Mouse (Mus musculus) hindbrain, postnatal 0 days (tissue): ENCODE data around the gene Arhgef10l. TPM values are rescaled to one million over a fixed set of nuclear protein-coding genes. Genes with fewer than 3 reads are reported as not detected.
A peak's percentile ranks its signal among the peaks of the same experiment; 100 is the strongest.

Source experiments
- ATAC-seq: fragments of 200-750 bp; cut with Nextera tagmentation; 2 replicates; pipeline ENCODE4 v1.8.0; 2017; ENCODE audit warnings: mild to moderate bottlenecking, moderate TSS enrichment, moderate library complexity
- DNase-seq: peaks from one replicate; pipeline ENCODE4 v3.0.0-alpha.2; 2015; ENCODE audit warnings: low spot score
- H3K27ac ChIP-seq: fragments of 300-500 bp; sonication (generic); 2 replicates; pipeline ENCODE4 v1.5.1; 2014; ENCODE audit warnings: mild to moderate bottlenecking
- H3K27me3 ChIP-seq: fragments of 300-500 bp; sonication (generic); 2 replicates; pipeline ENCODE4 v1.6.1; 2014; ENCODE audit warnings: low read length, mixed read lengths; ENCODE audit not compliant: insufficient read depth
- H3K36me3 ChIP-seq: fragments of 300-500 bp; sonication (generic); 2 replicates; pipeline ENCODE4 v1.6.1; 2014; ENCODE audit warnings: low read length, mixed read lengths; ENCODE audit not compliant: insufficient read depth
- H3K4me1 ChIP-seq: fragments of 300-500 bp; sonication (generic); 2 replicates; pipeline ENCODE4 v1.6.1; 2014; ENCODE audit warnings: antibody characterized with exemption, low read length, mixed read lengths; ENCODE audit not compliant: insufficient read depth
- H3K4me2 ChIP-seq: fragments of 300-500 bp; sonication (generic); 2 replicates; pipeline ENCODE4 v1.6.1; 2014; ENCODE audit warnings: low read depth, mild to moderate bottlenecking, low read length, moderate library complexity, mixed read lengths
- H3K4me3 ChIP-seq: fragments of 300-500 bp; sonication (generic); 2 replicates; pipeline ENCODE4 v1.5.1; 2014; ENCODE audit warnings: low read length
- H3K9ac ChIP-seq: fragments of 300-500 bp; sonication (generic); replicated peaks from 2 replicates; pipeline ENCODE4 v1.6.1; 2014; ENCODE audit warnings: mild to moderate bottlenecking, low read length, moderate library complexity, mixed read lengths
- H3K9me3 ChIP-seq: fragments of 300-500 bp; sonication (generic); 2 replicates; pipeline ENCODE4 v1.6.1; 2016; ENCODE audit warnings: low read length, mixed read lengths
- CTCF ChIP-seq: IDR thresholded peaks from 2 replicates; pipeline ENCODE4 v1.5.1; 2016; ENCODE audit warnings: antibody characterized with exemption, control low read depth, low read depth
- WGBS: fragments of 180-500 bp; shearing (Covaris S2); extraction: QIAGEN DNeasy Blood & Tissue Kit; methylation state at CpG from one replicate; pipeline ENCODE4 v1.1.7; 2014; 5-methylcytosine and 5-hydroxymethylcytosine counted together
- polyA plus RNA-seq: library from polyadenylated mRNA; unstranded; fragments of >200 nt; fragmentation: Nextera tagmentation; extraction: Ambion mirVana; gene quantifications from 2 replicates; pipeline ENCODE4 v1.2.1, GENCODE M21; 2015
- total RNA-seq: library from RNA; depleted of rRNA; stranded (reverse); fragments of >200 nt; gene quantifications from 2 replicates; pipeline ENCODE4 v1.2.3, GENCODE M21; 2014

The Arhgef10l gene
- total and polyA plus RNA-seq, 2 experiments from 2014 or later = 22.5 to 79.2 TPM

GRCm38 (mm10) chr4:140642378-140642777 lies 23.4 kb downstream of the Arhgef10l start:
- H3K4me2 ChIP-seq = no peak overlapping the region
- H3K27me3 ChIP-seq = no peaks in the 10 kb centered on the region
- H3K9me3 ChIP-seq = no peaks in the 10 kb centered on the region
- no peak overlapping the region for H3K9ac ChIP-seq
- TF ChIP-seq CTCF = no peak
- peaks cover 23% of the 10 kb centered on the region for H3K4me1 ChIP-seq
- no peaks in the 10 kb centered on the region for H3K36me3 ChIP-seq
- H3K27ac ChIP-seq = peak overlapping the region; percentile 56; the same call in 1 of the 2 replicates
- 87% methylated on average over 4 of the region's 4 CpGs for WGBS
- H3K4me3 ChIP-seq = no peak overlapping the region
- ATAC-seq (no peak), DNase-seq (no peak)

- Histone ChIP-seq H3K27me3 (no peaks in the 10 kb centered on the region), H3K9me3 (no peaks in the 10 kb centered on the region), H3K4me3 (no peak overlapping the region), H3K9ac (no peak overlapping the region), H3K4me2 (no peak overlapping the region), H3K36me3 (no peaks in the 10 kb centered on the region), H3K27ac (peak overlapping the region; percentile 56; the same call in 1 of the 2 replicates), H3K4me1 (peaks cover 17% of the 10 kb centered on the region)
- 32% methylated on average over 5 of the region's 5 CpGs for WGBS
- TF ChIP-seq CTCF = no peak
- ATAC-seq = peak; percentile 53; the same call in 1 of the 2 replicates
- peak; percentile 68 for DNase-seq
Observed at GRCm38 (mm10) chr4:140641414-140641918, 24.3 kb downstream of the Arhgef10l start.

DNA sequence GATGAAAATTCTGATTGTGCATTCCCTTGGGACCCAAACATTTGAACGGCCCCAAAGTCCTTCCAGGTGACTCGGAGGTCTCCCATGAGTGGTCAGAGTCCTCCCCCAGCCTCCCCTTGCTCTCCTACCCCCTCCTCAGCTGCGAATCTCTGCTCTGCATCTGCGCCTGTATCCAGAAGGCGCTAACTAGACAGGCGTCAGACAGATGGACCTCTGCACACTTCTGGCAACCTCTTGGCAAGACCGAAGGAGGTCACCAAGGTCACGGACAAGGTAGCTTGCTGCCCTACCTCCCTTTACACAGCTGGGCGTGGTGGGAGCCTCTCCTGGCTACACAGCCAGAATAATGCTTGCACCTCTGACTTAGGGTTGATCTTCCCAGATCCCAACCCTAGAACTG lies 25.1 kb downstream of the Arhgef10l start:
- ATAC-seq = no peak
- H3K27ac ChIP-seq = peak overlapping the region; percentile 56; the same call in 1 of the 2 replicates
- H3K9me3 ChIP-seq = no peaks in the 10 kb centered on the region
- 78% methylated on average over 9 of the region's 9 CpGs for WGBS
- H3K4me3 ChIP-seq = no peak overlapping the region
- H3K4me1 ChIP-seq = peaks cover 10% of the 10 kb centered on the region
- TF ChIP-seq CTCF = no peak
- no peak for DNase-seq
- no peaks in the 10 kb centered on the region for H3K27me3 ChIP-seq
- no peak overlapping the region for H3K4me2 ChIP-seq
- H3K36me3 ChIP-seq = no peaks in the 10 kb centered on the region
- no peak overlapping the region for H3K9ac ChIP-seq

DNA sequence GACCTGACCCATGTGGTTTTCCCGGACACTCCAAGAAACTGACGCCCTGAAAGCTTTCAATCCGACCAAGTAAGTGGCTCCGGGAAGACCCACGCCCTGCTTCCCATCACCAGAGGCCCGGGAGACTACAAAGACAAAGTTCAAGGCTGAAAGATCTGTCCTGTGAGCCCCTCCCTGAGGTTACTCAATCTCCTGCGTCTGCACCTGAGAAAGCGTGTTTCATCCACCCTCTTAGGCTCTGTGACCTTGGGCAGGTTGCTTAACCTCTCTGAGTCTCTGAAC lies 25.6 kb downstream of the Arhgef10l start:
- H3K4me1 ChIP-seq = peaks cover 6% of the 10 kb centered on the region
- no peaks in the 10 kb centered on the region for H3K36me3 ChIP-seq
- H3K27ac ChIP-seq = 0 out of 2 replicates have a peak overlapping the region, but pooled peaks have one; percentile 56
- ATAC-seq (no peak), DNase-seq (no peak)
- no peaks in the 10 kb centered on the region for H3K27me3 ChIP-seq
- H3K4me3 ChIP-seq = no peak overlapping the region
- no peak overlapping the region for H3K4me2 ChIP-seq
- TF ChIP-seq CTCF = no peak
- WGBS = 84% methylated on average over 8 of the region's 8 CpGs
- no peaks in the 10 kb centered on the region for H3K9me3 ChIP-seq
- H3K9ac ChIP-seq = no peak overlapping the region

- no peak for TF ChIP-seq CTCF
- Histone ChIP-seq H3K36me3 (no peaks in the 10 kb centered on the region), H3K27ac (no peak overlapping the region), H3K4me3 (no peak overlapping the region), H3K4me1 (0 out of 2 replicates have a peak, but pooled peaks cover 4% of the 10 kb centered on the region), H3K4me2 (no peak overlapping the region), H3K9me3 (no peaks in the 10 kb centered on the region), H3K27me3 (no peaks in the 10 kb centered on the region), H3K9ac (no peak overlapping the region)
- no peak for DNase-seq
- no peak for ATAC-seq
- 87% methylated on average over 28 of the region's 28 CpGs for WGBS
Observed at GRCm38 (mm10) chr4:140639431-140640241, 26.2 kb downstream of the Arhgef10l start.

- Histone ChIP-seq H3K36me3 (no peaks in the 10 kb centered on the region), H3K9ac (no peak overlapping the region), H3K9me3 (no peaks in the 10 kb centered on the region), H3K27ac (no peak overlapping the region), H3K4me3 (no peak overlapping the region), H3K4me1 (0 out of 2 replicates have a peak, but pooled peaks cover 4% of the 10 kb centered on the region), H3K4me2 (no peak overlapping the region), H3K27me3 (no peaks in the 10 kb centered on the region)
- DNase-seq (no peak), ATAC-seq (no peak)
- TF ChIP-seq CTCF = no peak
- 73% methylated on average over 5 of the region's 5 CpGs for WGBS
Observed at GRCm38 (mm10) chr4:140638591-140638990, 27.2 kb downstream of the Arhgef10l start.

DNA sequence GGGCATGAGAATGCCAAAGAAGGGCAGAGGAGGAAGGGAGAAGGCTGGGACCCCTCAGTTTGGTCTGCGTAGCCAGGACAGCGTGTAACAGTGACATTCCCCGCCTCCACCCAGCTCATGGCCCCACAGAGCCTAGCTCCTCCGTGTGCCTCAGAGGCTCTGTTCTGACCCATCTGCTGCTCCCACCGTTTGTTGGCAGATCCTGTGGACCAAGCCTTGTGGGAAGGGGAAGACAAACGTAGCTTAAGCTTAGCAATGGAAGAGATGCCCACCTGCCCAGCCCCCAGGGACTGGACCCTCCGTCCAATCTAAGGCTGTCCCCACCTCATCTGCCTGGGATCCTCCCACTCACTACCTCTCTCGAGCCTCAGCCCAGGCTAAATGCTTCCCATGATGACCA lies 28.5 kb downstream of the Arhgef10l start:
- Histone ChIP-seq H3K9me3 (no peaks in the 10 kb centered on the region), H3K4me2 (no peak overlapping the region), H3K4me1 (0 out of 2 replicates have a peak, but pooled peaks cover 4% of the 10 kb centered on the region), H3K9ac (no peak overlapping the region), H3K27me3 (no peaks in the 10 kb centered on the region), H3K27ac (no peak overlapping the region), H3K36me3 (no peaks in the 10 kb centered on the region), H3K4me3 (no peak overlapping the region)
- DNase-seq (no peak), ATAC-seq (no peak)
- WGBS = 65% methylated on average over 8 of the region's 8 CpGs
- no peak for TF ChIP-seq CTCF
